Mouse (Mus musculus): ENCODE measurements around the gene Trf.

DNA sequence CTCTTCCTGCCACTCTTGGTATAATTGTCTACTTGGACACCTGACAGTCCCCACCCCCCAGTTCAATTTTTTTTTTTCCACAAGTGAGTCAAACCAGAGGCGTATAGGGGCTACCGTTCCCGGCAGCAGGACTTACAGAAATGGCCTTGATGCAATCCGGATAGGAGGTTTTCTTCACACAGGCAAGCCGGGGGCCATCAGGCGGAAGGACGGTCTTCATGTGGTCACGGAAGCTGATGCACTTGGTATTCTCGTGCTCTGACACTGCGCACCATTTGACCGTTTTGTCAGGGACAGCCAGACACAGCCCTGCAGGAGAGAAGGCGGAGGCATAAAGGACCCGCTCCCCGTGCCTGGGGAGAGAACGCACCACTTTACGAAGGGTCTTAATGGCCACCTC, 2.5 kb downstream of the Trf start:
- TF ChIP-seq CTCF (IDR thresholded peaks at IDR 0.05; ENCODE audit: control insufficient read depth, insufficient read depth, insufficient read length): no peak
- no peak for TF ChIP-seq USF1 (IDR thresholded peaks at IDR 0.05; ENCODE audit: low read depth)
- TF ChIP-seq FOSL1 (IDR thresholded peaks at IDR 0.05; ENCODE audit: insufficient read depth, low read length, poor library complexity, severe bottlenecking): no peak

Measured in C2C12 (cell line).